Mouse (Mus musculus) myocyte (in vitro differentiated cells): ENCODE data around the gene Basp1.
A peak's percentile ranks its signal among the peaks of the same experiment; 100 is the strongest.

Experiments
- CEBPB ChIP-seq: IDR thresholded peaks from 2 replicates; pipeline ENCODE4 v1.6.1; 2011; ENCODE audit warnings: mild to moderate bottlenecking, moderate library complexity; ENCODE audit not compliant: poor library complexity, insufficient read depth, severe bottlenecking
- E2F4 ChIP-seq: IDR thresholded peaks from one replicate; pipeline ENCODE4 v1.6.1; 2011; ENCODE audit warnings: mild to moderate bottlenecking, control low read depth, moderate library complexity; ENCODE audit not compliant: insufficient read depth
- MAX ChIP-seq: IDR thresholded peaks from one replicate; pipeline ENCODE4 v1.6.1; 2011; ENCODE audit warnings: low read depth, mild to moderate bottlenecking, control low read depth
- MYOD1 ChIP-seq, 3 experiments: IDR thresholded peaks; one replicate each; pipeline ENCODE4 v1.6.1; 2011; ENCODE audit warnings: control low read depth in 2 of 3, low read depth in 2 of 3, mild to moderate bottlenecking in 2 of 3, moderate library complexity in 1 of 3; ENCODE audit not compliant: insufficient read length in 2 of 3, control insufficient read depth in 1 of 3
- MYOG ChIP-seq, 3 experiments: IDR thresholded peaks; one replicate each; pipeline ENCODE4 v1.6.1; 2011; ENCODE audit warnings: control low read depth in 2 of 3, low read depth in 2 of 3, mild to moderate bottlenecking in 2 of 3; ENCODE audit not compliant: insufficient read length in 2 of 3, control insufficient read depth in 1 of 3, insufficient read depth in 1 of 3
- POLR2A ChIP-seq: IDR thresholded peaks from one replicate; pipeline ENCODE4 v1.6.1; 2011; ENCODE audit warnings: low read depth, mild to moderate bottlenecking, control low read depth, moderate library complexity; ENCODE audit not compliant: insufficient read length
- POLR2AphosphoS2 ChIP-seq: IDR thresholded peaks from one replicate; pipeline ENCODE4 v1.6.1; 2011; ENCODE audit warnings: low read depth, control low read depth; ENCODE audit not compliant: insufficient read length
- SRF ChIP-seq: IDR thresholded peaks from one replicate; pipeline ENCODE4 v1.6.1; 2011; ENCODE audit warnings: low read depth; ENCODE audit not compliant: control insufficient read depth, insufficient read length
- TCF12 ChIP-seq: IDR thresholded peaks from one replicate; pipeline ENCODE4 v1.6.1; 2011; ENCODE audit warnings: mild to moderate bottlenecking, control low read depth; ENCODE audit not compliant: poor library complexity, insufficient read depth, severe bottlenecking
- USF1 ChIP-seq: IDR thresholded peaks from one replicate; pipeline ENCODE4 v1.6.1; 2011; ENCODE audit warnings: low read depth, mild to moderate bottlenecking, control low read depth, moderate library complexity

- TF ChIP-seq POLR2A (peak; percentile 95), CEBPB (no peak), SRF (no peak), MYOG (IDR thresholded peaks at IDR 0.05; ENCODE audit: control insufficient read depth in 1 of 3, insufficient read depth in 1 of 3, insufficient read length in 2 of 3, low read depth in 2 of 3) (no peak), POLR2AphosphoS2 (peak; percentile 93), USF1 (no peak), MAX (no peak), TCF12 (no peak), E2F4 (no peak), MYOD1 (IDR thresholded peaks at IDR 0.05; ENCODE audit: control insufficient read depth in 1 of 3, insufficient read length in 2 of 3, low read depth in 2 of 3) (peak in 1 of 3 experiments; percentile 10)
These were observed at the start of gene Basp1 for GRCm38 (mm10) chr15:25413378-25413901.
